Mouse (Mus musculus) monocyte, adult 2 months (primary cell): ENCODE data around the gene Kcnk7.

Experiments
- DNase-seq, 2 experiments: peaks; one replicate each; pipeline ENCODE4 v3.0.0; 2022; ENCODE audit warnings: low spot score in 2 of 2, low read depth in 1 of 2

The Kcnk7 gene

DNA sequence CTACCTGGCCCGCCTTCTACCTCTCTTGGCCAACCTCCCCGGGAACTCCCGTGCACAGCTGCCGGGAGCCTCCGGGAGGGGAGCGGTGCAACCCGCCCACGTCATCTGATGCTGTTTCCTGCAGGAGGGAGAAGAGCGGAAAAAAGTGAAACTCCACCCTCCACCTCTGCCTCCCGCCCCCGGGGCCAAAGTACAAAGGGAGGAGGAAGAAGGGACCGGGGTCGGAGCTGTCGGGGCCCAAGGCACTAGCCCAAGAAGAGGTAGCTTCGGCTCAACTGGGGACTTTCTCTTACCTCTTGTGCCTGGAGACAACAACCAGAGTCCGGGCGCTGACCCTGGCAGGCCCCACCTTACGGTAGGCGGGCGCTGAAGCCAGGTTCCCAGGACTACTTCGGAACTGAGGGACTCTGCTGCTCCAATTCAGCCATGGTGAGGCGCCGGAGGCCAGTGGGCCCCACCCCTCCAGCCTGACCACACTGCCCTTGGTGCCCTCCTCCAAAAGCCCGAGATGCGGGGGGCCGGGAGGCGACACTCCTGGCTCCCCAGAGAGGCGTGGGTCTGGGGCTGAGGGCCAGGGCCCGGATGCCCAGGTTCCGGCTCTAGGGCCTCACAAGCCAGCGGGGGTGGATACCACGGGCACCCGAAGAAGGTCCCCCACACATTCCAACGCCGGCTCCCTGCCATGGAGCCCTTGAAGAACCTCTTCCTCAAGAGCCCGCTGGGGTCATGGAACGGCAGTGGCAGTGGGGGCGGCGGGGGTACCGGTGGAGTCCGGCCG is 14.4 kb upstream of the Kcnk7 start:
- peak; percentile 71 to 81 for DNase-seq

DNA sequence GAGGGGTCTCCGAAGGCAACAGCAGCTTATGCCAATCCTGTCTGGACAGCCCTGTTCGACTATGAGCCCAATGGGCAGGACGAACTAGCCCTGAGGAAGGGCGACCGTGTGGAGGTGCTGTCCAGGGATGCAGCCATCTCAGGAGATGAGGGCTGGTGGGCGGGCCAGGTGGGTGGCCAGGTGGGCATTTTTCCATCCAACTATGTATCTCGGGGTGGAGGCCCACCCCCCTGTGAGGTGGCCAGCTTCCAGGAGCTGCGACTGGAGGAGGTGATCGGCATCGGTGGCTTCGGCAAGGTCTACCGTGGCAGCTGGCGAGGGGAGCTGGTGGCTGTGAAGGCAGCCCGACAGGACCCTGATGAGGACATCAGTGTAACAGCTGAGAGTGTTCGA is 13.8 kb upstream of the Kcnk7 start:
- no peak for DNase-seq

DNA sequence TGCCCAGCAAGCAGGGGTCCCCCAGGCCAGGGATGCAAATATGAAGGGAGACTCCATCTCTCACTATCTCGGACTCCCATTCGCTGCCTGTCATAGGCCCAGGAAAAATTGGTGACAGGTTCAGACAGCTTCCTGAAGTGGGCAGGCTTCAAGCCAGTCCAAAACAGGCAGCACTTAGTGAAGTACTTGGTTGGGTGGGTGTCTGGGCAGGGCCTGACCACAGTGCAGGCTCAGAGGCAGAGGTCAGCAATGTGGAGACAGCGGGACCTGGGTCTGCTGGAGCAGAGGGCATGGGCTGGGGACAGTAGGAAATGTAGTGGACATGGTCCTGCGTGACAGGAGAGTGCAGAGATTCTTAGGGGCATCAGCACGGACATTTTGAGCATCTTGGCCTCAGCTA is 12.6 kb upstream of the Kcnk7 start:
- no peak for DNase-seq

DNA sequence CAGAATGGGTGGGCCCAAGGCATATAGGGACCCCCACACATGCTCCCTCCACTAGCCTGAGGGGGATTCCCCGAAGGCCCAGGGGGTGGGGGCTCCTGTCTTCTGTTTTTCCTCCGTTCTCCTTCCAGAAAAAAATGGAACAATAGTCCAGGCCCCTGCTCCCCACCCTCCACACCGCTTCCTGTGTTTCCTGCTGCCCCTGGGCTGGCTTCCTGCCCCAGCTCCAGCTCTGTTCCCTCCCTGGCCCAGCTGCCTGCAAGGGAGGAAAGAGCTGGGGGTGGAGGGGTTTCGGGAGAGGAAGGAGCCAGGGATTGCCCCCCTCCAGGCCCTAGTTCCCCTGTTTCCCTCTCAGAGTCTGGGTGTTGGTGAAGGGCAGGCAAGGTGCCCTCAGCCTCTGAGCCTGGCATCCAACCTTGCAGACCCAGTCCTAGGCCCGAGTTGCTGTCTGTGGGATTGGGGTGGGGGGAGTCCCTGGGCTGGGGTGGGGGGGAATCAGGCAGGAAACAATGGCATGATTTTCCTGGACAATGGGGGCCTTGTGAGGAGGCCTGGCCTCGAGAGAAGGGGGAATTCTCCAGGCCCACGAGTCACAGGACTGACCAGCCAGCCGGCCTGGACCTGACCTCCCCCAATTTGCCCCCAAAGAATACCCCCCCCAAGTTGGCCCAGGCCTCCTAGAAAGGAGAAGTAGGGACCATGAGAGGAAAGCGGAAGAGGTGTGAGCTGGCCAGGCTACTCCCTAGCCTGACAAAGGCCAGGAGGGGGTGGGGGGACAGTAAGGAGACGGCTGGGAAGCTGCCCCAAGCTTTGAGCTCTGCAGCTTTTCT is 11.9 kb upstream of the Kcnk7 start:
- DNase-seq: peak in 1 of 2 experiments; percentile 37

DNA sequence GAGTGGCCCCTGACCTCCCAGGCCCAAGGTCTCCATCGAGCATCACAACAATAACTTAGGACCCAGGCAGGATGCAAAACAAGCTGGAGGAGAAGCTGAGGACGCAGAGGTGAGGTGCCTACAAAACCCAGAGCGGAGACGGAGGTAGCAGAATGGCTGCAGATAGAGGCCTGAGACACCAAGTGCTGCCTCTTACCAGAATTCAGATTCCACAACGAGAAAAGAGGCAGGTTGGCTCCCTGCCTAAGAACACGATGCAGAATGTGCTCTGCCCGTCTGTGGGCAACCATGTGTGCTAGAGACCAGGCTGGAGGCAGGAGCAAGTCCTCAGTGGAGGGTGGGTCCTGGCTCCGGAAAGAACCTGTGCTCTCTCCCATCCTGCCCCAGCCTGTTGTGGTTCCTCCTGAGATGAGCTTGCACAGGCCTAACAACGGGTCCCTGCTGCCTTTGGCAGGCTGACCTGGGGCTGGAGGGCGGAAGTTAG is 11.2 kb upstream of the Kcnk7 start:
- DNase-seq: no peak

DNA sequence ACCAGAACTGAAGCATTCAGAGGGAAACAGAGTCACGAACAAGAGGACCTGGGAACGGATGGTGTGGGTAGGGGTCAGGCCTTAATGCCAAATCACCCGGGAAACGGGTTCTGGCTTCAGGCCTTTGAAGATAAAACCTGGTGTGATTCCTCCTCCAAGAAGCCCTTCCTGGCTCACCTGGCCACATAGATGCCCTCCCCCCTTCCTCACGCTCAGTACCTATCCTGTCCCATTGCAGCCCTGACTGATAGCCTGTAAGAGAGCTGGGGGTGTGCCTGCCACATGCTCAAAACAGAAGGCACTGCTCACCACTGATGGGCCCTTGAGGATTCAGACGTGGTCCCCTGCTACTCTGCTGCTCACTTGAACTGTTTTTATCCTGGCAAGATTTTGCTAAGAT is 10.4 kb upstream of the Kcnk7 start:
- no peak for DNase-seq

DNA sequence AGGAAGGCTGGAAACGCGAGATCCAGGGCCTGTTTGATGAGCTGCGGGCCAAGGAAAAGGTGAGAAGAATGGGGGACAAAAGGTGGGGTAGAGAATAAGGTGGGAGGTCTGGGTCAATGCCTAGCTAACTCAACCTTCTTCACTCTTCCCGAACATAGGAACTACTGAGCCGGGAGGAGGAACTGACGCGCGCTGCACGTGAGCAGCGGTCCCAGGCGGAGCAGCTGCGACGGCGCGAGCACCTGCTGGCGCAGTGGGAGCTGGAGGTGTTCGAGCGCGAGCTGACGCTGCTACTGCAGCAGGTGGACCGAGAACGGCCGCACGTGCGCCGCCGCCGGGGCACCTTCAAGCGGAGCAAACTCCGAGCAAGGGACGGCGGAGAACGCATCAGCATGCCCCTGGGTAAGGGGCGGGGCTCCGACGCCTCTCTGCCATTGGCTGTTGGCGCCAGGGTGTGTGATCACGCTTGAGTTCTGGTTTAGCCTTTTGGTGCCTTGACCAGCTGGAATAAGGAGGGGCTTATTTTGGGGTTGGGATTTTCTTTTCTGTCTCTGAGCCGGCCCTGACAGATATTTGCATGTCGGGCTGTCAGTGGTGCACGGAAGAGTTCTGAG is 8.2 kb upstream of the Kcnk7 start:
- no peak for DNase-seq

DNA sequence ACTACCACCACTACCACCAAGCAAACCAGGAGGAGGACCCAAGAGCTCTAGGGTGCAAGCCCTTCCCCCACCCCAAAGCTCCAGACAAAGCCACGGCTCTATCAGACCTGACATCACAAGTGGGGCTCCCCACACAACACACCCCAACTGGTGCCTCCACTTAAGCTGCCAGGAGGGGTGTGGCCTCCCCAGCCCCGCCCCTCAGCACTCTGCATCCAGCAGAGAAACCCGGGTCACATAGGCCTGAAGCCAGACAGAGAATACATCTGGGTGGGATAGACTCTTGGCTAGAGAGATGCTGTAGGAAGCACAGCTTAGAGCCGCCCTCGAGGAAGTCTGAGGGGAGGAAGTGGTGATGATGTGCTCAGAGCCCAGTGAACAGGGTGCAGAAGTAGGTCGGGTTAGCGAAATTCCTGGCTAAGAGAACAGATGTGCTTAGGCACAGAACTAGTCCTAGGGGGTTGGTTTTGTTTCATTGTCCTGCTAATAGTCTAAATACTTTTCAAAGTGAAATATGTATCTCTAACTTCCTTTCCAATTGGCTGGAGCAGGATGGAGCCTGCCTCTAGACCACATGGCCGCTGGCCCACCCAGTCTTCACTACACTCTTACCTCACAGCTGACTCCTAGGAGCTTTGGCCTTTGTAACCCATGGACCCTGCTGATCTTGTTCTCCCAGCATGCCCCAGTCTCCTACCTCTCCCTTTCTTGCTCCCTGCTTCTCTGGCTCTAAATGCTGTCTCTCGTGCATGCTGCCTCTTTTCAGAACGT is 819 bp downstream of the Kcnk7 start:
- no peak for DNase-seq

DNA sequence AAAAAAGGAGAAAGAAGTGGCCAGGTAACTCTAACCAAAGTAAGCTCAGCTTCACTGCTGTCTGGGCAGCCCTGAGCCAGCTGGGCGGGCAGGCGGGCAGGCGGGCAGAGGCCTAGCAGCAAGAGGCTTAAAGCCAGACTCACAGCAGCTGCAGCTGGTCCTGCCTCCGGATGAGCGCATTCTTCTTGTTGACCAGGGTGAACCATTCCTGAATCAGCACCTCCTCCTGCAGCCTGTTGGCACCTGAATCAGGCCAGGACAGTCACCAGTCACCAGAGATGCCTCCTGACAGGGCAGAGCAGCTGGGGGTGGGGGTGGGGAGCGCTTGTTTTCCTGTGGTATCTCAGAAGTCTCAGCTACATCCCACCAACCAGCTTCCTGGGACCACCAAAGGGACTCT is 5.9 kb downstream of the Kcnk7 start:
- DNase-seq: no peak

DNA sequence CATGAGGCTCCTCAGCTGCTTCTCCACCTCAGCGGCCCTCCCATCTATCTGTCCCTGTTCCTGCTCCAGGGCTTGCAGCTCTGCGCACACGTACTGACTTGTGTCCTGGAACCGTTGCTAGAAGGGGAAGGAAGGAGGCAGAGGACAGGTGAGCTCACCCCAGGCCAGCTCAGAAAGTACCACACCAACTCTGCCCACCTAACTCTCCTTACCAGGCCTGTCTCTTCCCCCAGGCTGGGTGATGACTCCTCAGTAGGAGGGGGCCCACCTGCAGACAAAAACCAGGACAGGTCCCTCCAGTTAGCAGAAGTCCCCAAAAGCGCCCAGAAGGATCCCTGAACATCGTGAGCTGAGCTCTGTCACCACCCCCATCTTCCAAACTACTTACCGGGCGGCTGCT is 6.4 kb downstream of the Kcnk7 start:
- no peak for DNase-seq

DNA sequence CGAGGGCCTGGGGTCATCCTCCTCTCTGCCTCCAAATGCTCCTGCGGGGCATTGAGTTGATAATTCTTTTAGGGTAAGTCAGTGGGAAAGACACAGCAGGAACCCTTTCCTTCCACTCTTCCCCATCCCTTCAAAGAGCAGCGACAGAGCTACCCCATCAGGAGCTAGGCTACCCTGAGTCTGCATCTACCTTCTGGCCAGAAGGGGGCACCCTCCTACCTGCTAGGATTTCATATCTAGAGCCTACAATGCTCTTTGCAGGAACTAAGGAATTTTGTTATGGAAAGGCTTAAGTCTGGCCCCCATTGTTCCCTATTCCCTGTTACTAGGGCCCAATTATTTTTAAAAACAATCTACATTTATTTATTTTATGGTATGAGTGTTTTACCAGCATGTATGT is 7.1 kb downstream of the Kcnk7 start:
- no peak for DNase-seq

DNA sequence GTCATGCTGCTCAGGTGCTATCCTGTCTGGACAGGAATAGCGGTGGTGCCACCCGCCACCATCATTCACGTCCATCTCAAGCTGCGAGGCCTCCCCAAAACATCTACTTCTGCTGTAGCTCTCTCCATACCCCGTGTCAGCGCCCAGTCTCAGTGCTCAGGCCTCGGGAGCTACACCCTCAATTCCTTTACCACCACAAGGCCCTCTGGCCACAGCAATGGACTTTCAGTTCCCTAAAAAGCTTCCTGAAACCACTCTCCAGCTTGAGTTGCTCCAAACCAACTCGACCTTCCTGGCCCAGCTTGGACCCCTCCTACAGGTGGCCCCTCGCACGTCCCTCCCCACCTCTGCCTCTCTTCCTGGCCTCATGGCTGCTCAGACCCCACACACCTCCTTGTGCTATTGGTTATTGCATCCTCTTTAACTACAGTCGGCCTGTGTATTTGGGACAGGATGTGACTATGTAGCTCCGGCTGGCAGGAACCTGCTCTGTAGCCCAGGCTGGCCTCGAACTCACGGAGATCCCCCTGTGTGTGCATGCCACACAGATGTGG is 7.8 kb downstream of the Kcnk7 start:
- peak; percentile 70 to 77 for DNase-seq

DNA sequence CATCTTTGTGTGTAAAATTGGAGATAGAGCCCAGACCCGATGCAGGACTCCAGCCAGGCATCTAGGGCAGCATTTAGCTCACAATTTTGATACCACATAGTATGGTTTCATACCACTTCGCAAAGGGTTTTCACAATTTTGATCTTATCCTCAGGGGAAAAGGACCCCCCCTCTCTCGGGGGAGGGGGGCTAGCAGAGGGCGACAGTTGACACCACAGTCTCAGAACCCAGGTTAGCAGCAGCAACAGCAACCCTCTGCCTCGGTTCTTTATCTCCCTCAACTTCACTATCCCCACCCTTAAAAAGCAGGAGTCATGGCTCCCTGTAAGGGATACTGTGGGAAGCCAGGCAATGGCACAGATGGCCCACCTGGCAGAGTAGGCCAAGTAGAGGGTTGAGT is 9.1 kb downstream of the Kcnk7 start:
- DNase-seq: no peak

DNA sequence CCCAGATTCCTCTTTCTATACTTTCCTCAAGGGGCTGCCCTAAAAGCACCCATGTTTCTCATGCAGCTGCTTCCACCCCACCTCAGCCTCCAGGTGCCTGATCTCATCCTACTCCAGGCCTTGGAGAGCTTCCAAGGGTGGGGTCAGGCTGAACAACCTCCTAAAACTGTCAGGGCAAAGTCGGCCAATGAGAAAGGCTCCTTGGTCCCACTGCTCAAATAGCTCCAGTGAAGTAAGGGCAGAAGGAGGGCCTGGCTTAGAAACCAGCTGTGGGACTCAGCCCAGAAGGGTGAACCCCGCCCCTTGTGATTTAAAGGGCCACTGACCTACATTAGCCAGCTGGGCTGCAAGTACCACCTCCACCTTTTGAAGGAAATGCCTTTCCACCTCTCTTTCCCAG is 9.6 kb downstream of the Kcnk7 start:
- DNase-seq: no peak

DNA sequence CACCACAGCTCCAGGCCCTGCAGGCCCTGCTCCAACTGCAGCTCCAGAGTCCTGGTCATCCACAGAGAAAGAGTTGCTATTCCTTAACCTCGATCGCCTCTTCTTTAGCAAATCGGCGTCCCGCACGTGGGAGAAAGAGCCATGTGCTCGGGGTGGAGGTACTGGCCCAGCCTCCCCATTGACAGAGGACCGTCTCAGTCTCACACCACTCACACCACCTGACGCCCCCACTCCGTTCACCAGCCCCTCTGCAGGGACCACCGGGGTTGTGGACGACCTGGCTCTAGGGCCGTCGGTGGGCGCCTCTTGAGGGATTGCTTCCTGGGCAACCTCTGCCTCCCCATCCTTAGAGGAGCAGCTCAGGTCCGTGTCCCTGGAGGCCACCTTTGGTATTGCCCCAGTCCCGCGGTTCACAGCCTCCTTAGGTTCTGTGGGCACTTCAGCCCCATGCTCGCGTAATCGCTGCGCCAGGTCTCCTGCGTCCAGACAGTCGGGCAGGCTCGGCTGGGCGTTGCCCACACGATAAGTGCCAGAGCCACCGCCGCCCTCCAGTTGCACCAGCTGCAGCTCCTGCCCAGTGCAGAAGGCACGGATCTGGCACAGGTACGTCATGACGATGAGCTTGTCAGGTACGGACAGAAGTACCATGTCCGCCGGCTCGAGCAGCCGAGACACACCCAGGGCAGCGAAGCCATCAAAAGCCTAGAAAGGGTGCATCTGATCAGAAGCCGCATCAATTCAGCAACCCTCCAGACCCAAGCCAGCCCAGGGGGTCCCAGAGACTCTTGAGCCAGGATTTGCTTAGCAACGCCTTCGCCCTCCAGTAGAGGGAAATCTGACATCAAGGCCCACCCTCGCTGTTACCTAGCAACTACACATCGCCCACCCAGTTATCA is 11.9 kb downstream of the Kcnk7 start:
- no peak for DNase-seq

DNA sequence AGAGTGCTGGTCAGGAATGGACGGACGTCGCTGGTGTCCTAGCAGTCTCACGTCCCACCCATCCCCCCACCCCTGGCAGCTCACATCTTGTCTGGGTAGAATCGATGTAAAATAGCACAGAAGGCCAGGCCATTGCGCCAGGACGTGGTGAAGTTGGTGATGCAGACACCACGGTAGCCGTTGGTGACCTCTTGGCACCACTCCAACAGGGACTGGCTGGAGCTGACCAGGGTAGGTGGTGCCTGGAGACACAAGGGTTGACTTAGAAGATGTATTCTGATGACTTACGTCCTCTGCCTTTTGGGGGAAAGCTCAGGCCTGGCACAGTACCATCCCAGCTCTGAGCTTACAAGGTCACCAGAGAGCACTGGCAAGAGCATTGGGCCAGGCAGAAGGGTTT is 12.8 kb downstream of the Kcnk7 start:
- DNase-seq: no peak

DNA sequence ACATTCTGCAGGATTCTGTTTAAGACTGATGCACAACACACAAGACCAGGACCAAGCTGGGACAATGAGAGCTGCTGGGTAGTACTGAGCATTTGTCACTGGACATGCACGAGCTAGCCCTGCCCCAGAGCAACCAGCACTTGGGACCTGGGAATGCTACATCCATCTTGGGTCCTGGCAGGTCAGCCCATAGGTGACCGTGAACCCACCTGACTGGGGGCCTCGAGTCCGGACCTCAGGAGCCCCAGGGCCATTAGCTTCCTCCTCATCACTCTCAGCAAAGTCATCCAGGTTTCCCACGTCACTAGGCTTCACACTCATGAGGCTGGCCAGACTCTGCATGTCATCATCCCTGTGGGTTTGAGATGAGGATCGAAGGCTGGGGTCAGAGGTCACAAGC is 17.1 kb downstream of the Kcnk7 start:
- DNase-seq: no peak

DNA sequence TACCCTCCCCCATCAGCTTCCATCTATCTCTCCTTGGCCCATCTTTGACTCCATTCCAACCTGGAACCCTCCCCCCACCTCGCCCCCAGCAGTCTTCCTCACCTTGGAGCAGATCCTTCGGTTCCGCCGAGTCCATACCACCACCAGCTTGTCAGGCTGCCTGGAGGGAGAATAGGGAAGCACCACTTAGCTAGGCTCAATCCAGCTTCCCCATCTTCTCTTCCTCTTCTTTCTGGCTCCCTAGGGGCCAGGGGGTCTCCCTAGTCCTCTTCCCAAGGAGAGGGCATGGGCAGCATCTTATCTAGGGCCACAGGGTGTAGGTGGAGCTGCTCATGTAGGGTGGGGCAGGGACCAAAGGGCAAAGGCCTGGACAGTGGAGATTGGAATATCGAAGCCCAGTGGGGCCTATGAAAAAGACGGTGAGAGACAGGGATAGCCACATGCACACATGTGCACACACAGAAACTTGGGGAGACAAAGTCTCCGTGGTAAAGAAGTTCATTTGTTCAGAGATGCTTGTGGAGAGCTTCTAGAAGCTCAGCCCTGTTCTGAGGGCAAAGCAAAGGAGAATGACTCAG is 18.8 kb downstream of the Kcnk7 start:
- no peak for DNase-seq

DNA sequence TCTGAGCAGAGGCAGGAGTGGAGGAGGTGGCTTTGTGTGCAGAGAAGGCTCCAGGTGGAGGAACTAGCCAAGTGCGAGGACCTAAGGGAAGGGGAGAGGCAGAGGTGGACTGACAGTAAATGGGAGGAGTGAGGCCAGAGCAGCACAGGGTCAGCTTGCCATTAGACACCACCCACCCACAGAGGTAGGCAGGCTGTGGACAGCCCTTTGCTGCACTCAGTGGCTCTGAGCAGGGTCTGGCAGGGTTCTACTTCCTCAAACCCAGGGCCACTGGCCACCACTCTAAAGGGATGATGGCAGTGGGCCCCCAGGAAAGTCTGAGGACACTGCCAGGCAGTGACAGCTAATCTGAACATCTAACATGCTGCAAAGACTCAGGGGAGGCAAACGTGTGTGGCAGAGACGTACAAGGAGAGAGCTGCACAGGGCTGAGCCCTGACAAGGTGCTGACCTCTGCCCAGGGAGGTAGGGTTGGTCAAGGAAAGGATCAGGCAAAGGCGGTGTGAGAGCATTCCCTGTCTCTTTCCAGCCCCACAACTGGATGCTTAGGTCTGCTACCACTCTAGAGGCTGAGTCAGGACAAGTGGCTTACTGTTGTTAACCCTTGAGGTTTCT is 19.9 kb downstream of the Kcnk7 start:
- DNase-seq: no peak
